Mouse (Mus musculus): Measurements from ENCODE around the gene Lcorl. TPM values are rescaled to one million over a fixed set of nuclear protein-coding genes. Genes with fewer than 3 reads are reported as not detected.

The Lcorl gene
- total and polyA plus RNA-seq, 3 experiments: 4.2 to 5.8 (median 5.6) TPM

DNA sequence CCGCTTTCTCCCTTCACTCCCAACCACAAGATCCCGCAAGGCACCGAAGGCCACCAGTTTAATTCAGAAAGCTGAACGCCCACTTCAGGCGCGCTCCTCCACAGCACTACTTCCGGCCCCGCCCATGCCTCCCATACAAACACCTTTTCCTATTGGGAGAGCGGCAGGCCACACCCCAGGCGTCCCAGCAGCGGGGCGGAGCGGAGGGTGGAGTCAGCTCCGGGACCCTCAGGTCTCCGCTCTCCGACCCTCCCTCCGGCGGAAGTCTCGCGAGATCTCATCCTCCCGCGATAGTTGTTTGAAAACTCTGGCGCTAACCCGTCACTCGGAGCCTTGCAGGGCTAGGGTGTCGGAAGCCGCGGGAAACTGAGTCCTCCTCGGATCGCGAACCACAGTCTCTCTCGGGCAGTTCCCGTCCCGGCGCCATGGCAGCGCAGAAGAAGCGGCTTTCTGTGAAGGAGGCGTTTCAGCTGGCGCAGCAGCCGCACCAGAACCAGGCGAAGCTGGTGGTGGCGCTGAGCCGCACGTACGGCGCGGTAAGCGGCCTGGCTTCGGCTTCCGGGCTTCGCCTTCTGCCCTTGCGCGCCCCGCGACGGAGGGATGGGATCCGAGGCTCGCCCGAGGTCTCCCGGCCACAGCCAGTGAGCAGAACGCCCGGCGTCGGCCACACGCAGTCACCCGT, 187.7 kb downstream of the Lcorl start, which contains the start of gene Ncapg (continued):
- TF ChIP-seq ELF1 (IDR thresholded peaks at IDR 0.05; ENCODE audit: low read depth, low read length) (peak; percentile 82), ZKSCAN1 (IDR thresholded peaks at IDR 0.05; ENCODE audit: borderline replicate concordance, low read depth, low read length) (no peak), BHLHE40 (IDR thresholded peaks at IDR 0.05; ENCODE audit: low read depth, low read length) (no peak), EP300 (IDR thresholded peaks at IDR 0.05; ENCODE audit: low read length) (no peak), MEF2A (IDR thresholded peaks at IDR 0.05; ENCODE audit: borderline replicate concordance, low read depth, low read length) (0 out of 2 replicates have a peak, but pooled peaks have one; percentile 38), HCFC1 (IDR thresholded peaks at IDR 0.05; ENCODE audit: low read depth, low read length) (peak; percentile 64), GABPA (IDR thresholded peaks at IDR 0.05; ENCODE audit: insufficient replicate concordance, low read depth, low read length) (no peak), MXI1 (IDR thresholded peaks at IDR 0.05; ENCODE audit: low read depth, low read length) (peak; percentile 71; the same call in 1 of the 2 replicates)

DNA sequence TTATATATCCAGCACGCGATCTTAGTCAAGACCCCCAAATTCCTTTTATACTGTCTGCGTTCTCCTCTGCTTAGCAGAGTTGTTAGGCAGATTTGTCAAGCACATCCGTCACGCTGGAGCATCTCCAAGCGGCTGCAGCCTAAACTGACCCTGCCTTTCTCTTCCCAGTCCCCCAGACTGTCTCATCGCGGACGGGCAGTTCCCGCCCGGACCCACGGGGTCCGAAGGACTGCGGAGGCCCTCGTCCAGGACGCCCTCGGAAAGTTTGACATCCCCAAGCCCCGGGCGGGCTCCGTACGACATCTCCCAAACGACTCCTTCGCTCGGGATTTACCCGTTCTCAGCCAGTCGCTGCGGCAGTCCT, 188.2 kb downstream of the Lcorl start:
- Histone ChIP-seq H3K36me3 (replicated peaks in 1 of 2; ENCODE audit: control insufficient read depth in 1 of 2, insufficient read depth in 1 of 2, low read length in 1 of 2) (peaks cover 0 to 8% of the 10 kb centered on the region in 2 experiments), H3K9me3 (replicated peaks; ENCODE audit: low read length) (no peaks in the 10 kb centered on the region), H3K79me2 (replicated peaks; ENCODE audit: control insufficient read depth, extremely low read depth, insufficient read depth, poor library complexity, severe bottlenecking) (peaks cover 22% of the 10 kb centered on the region), H3K4me3 (replicated peaks in 1 of 3; ENCODE audit: low read depth in 2 of 3, low read length in 2 of 3, poor library complexity in 1 of 3) (peak overlapping the region; percentile 87 to 90 (median 89)), H3K27ac (ENCODE audit: insufficient read depth, low read depth) (peak overlapping the region; percentile 51), H3K27me3 (replicated peaks) (no peaks in the 10 kb centered on the region), H3K9ac (ENCODE audit: insufficient read depth, low read depth) (peak overlapping the region; percentile 92), H3K4me2 (ENCODE audit: insufficient read depth, low read depth, poor library complexity, severe bottlenecking) (peak overlapping the region; percentile 98), H3K4me1 (ENCODE audit: control insufficient read depth in 1 of 2, insufficient read depth in 2 of 2) (peaks cover 0 to 14% of the 10 kb centered on the region in 2 experiments; a peak in 2 of 4 replicates)
- in situ Hi-C loops (cut with MboI; ENCODE audit: low pct_ligation_motif_present, low pct_unique_long_range_greater_than_20kb, low sequenced_read_pairs) (loop anchor here (5.0 to 10.0 kb wide), 2 partner anchors 137 to 194 kb away; no protein-coding TSS in a partner anchor), dilution Hi-C loops (cut with MboI; ENCODE audit: extremely low pct_ligation_motif_present, extremely low pct_unique_long_range_greater_than_20kb, low sequenced_read_pairs) (no loop called here)
- DNase-seq (ENCODE audit: extremely low read depth): no peak
- TF ChIP-seq MAX (IDR thresholded peaks at IDR 0.05; ENCODE audit: low read length): no peak; the same call in 1 of the 2 replicates
- TF ChIP-seq GABPA (IDR thresholded peaks at IDR 0.05; ENCODE audit: insufficient replicate concordance, low read depth, low read length): no peak
- TF ChIP-seq EP300 (IDR thresholded peaks at IDR 0.05; ENCODE audit: low read length): no peak
- TF ChIP-seq RCOR1 (conservative IDR thresholded peaks at IDR 0.05; ENCODE audit: low read depth, low read length): no peak
- TF ChIP-seq POLR2AphosphoS2 (IDR thresholded peaks at IDR 0.05; ENCODE audit: low read depth, low read length): no peak
- TF ChIP-seq IRF4 (IDR thresholded peaks at IDR 0.05; ENCODE audit: low read depth, low read length): no peak
- TF ChIP-seq MYC (IDR thresholded peaks at IDR 0.05; ENCODE audit: low read depth, low read length): no peak
- no peak for TF ChIP-seq MAFK (IDR thresholded peaks at IDR 0.05; ENCODE audit: insufficient replicate concordance, low read length)
- no peak for TF ChIP-seq BHLHE40 (IDR thresholded peaks at IDR 0.05; ENCODE audit: low read depth, low read length)
- no peak for TF ChIP-seq ZKSCAN1 (IDR thresholded peaks at IDR 0.05; ENCODE audit: borderline replicate concordance, low read depth, low read length)
- no peak for TF ChIP-seq ZNF384 (IDR thresholded peaks at IDR 0.05; ENCODE audit: low read depth, low read length)
- TF ChIP-seq RAD21 (IDR thresholded peaks at IDR 0.05; ENCODE audit: low read depth, low read length): no peak
- TF ChIP-seq SMC3 (IDR thresholded peaks at IDR 0.05; ENCODE audit: low read depth, low read length): no peak
- no peak for TF ChIP-seq ZC3H11A (IDR thresholded peaks at IDR 0.05; ENCODE audit: low read depth, low read length)
- TF ChIP-seq NELFE (IDR thresholded peaks at IDR 0.05; ENCODE audit: low read depth, low read length): no peak
- TF ChIP-seq MAZ (IDR thresholded peaks at IDR 0.05; ENCODE audit: low read depth, low read length): no peak
- TF ChIP-seq MEF2A (IDR thresholded peaks at IDR 0.05; ENCODE audit: borderline replicate concordance, low read depth, low read length): no peak
